Mouse (Mus musculus) lung, embryonic 14.5 days (tissue): ENCODE data around the gene Gnaq. TPM values are rescaled to one million over a fixed set of nuclear protein-coding genes. Genes with fewer than 3 reads are reported as not detected.

Experiments
- ATAC-seq: fragments of 200-750 bp; cut with Nextera tagmentation; 2 replicates; pipeline ENCODE4 v1.8.0; 2017; ENCODE audit warnings: mild to moderate bottlenecking, moderate TSS enrichment, moderate library complexity; ENCODE audit not compliant: insufficient read depth
- DNase-seq: peaks from one replicate; pipeline ENCODE4 v3.0.0-alpha.2; 2015
- H3K27ac ChIP-seq: fragments of 300-500 bp; sonication (generic); 2 replicates; pipeline ENCODE4 v1.5.1; 2014; ENCODE audit warnings: low read depth, mild to moderate bottlenecking, moderate library complexity
- H3K27me3 ChIP-seq: fragments of 300-500 bp; sonication (generic); 2 replicates; pipeline ENCODE4 v1.6.1; 2014; ENCODE audit warnings: low read length, control low read depth; ENCODE audit not compliant: insufficient read depth
- H3K36me3 ChIP-seq: fragments of 300-500 bp; sonication (generic); 2 replicates; pipeline ENCODE4 v1.6.1; 2014; ENCODE audit warnings: control low read depth; ENCODE audit not compliant: insufficient read depth
- H3K4me1 ChIP-seq: fragments of 300-500 bp; sonication (generic); 2 replicates; pipeline ENCODE4 v1.6.1; 2014; ENCODE audit warnings: antibody characterized with exemption, control low read depth; ENCODE audit not compliant: insufficient read depth
- H3K4me2 ChIP-seq: fragments of 300-500 bp; sonication (generic); 2 replicates; pipeline ENCODE4 v1.6.1; 2014; ENCODE audit warnings: mild to moderate bottlenecking
- H3K4me3 ChIP-seq: fragments of 300-500 bp; sonication (generic); 2 replicates; pipeline ENCODE4 v1.5.1; 2014; ENCODE audit warnings: low read depth, low read length
- H3K9ac ChIP-seq: fragments of 300-500 bp; sonication (generic); 2 replicates; pipeline ENCODE4 v1.6.1; 2014
- H3K9me3 ChIP-seq: fragments of 300-500 bp; sonication (generic); 2 replicates; pipeline ENCODE4 v1.6.1; 2016; ENCODE audit warnings: low read depth, low read length, control low read depth
- CTCF ChIP-seq: IDR thresholded peaks from 2 replicates; pipeline ENCODE4 v1.5.1; 2016; ENCODE audit warnings: antibody characterized with exemption, low read depth
- WGBS: fragments of 180-500 bp; shearing (Covaris S2); extraction: QIAGEN DNeasy Blood & Tissue Kit; methylation state at CpG from one replicate; pipeline ENCODE4 v1.1.7; 2014; 5-methylcytosine and 5-hydroxymethylcytosine counted together
- polyA plus RNA-seq: library from polyadenylated mRNA; unstranded; fragments of >200 nt; fragmentation: Nextera tagmentation; extraction: Ambion mirVana; gene quantifications from 2 replicates; pipeline ENCODE4 v1.2.1, GENCODE M21; 2014

Gene Gnaq
- polyA plus RNA-seq, 1 experiment from 2014 or later = 15.9 TPM

- Histone ChIP-seq H3K9ac (no peak overlapping the region), H3K36me3 (no peaks in the 10 kb centered on the region), H3K27ac (no peak overlapping the region), H3K4me2 (no peak overlapping the region), H3K27me3 (no peaks in the 10 kb centered on the region), H3K9me3 (no peaks in the 10 kb centered on the region), H3K4me1 (no peaks in the 10 kb centered on the region; the same call in 1 of the 2 replicates), H3K4me3 (no peak overlapping the region)
- TF ChIP-seq CTCF = no peak
- ATAC-seq (peak; percentile 28; the same call in 1 of the 2 replicates), DNase-seq (no peak)
- 57% methylated on average over 9 of the region's 9 CpGs for WGBS
Measured at GRCm38 (mm10) chr19:16189066-16189765, 56.6 kb downstream of the Gnaq start.

- no peak overlapping the region for H3K9ac ChIP-seq
- H3K9me3 ChIP-seq = no peaks in the 10 kb centered on the region
- ATAC-seq (no peak), DNase-seq (peak; percentile 34)
- TF ChIP-seq CTCF = peak; percentile 49
- H3K4me3 ChIP-seq = no peak overlapping the region
- H3K4me1 ChIP-seq = no peaks in the 10 kb centered on the region
- no peak overlapping the region for H3K4me2 ChIP-seq
- no peaks in the 10 kb centered on the region for H3K36me3 ChIP-seq
- no peak overlapping the region for H3K27ac ChIP-seq
- no peaks in the 10 kb centered on the region for H3K27me3 ChIP-seq
- WGBS = 79% methylated on average over 3 of the region's 3 CpGs
Measured at GRCm38 (mm10) chr19:16198162-16198561, 65.5 kb downstream of the Gnaq start.

GRCm38 (mm10) chr19:16201356-16201755 lies 68.7 kb downstream of the Gnaq start:
- no peak overlapping the region for H3K27ac ChIP-seq
- no peaks in the 10 kb centered on the region for H3K4me1 ChIP-seq
- H3K4me2 ChIP-seq = no peak overlapping the region
- H3K9me3 ChIP-seq = no peaks in the 10 kb centered on the region
- H3K36me3 ChIP-seq = no peaks in the 10 kb centered on the region
- no peaks in the 10 kb centered on the region for H3K27me3 ChIP-seq
- H3K4me3 ChIP-seq = no peak overlapping the region
- TF ChIP-seq CTCF = no peak
- ATAC-seq = no peak
- H3K9ac ChIP-seq = no peak overlapping the region
- 93% methylated on average over 2 of the region's 2 CpGs for WGBS
- no peak for DNase-seq

- Histone ChIP-seq H3K9me3 (no peaks in the 10 kb centered on the region), H3K4me3 (no peak overlapping the region), H3K9ac (no peak overlapping the region), H3K4me1 (no peaks in the 10 kb centered on the region), H3K27ac (peak overlapping the region; percentile 40), H3K4me2 (no peak overlapping the region), H3K36me3 (no peaks in the 10 kb centered on the region), H3K27me3 (no peaks in the 10 kb centered on the region)
- WGBS = 70% methylated on average over 7 of the region's 7 CpGs
- no peak for TF ChIP-seq CTCF
- DNase-seq = peak; percentile 43
- ATAC-seq = peak; percentile 69; the same call in 1 of the 2 replicates
Measured at GRCm38 (mm10) chr19:16204776-16205680, 72.4 kb downstream of the Gnaq start.

GRCm38 (mm10) chr19:16209616-16210015 lies 77.0 kb downstream of the Gnaq start:
- Histone ChIP-seq H3K27ac (no peak overlapping the region), H3K4me2 (no peak overlapping the region), H3K4me3 (no peak overlapping the region), H3K9me3 (no peaks in the 10 kb centered on the region), H3K27me3 (no peaks in the 10 kb centered on the region), H3K9ac (no peak overlapping the region), H3K36me3 (no peaks in the 10 kb centered on the region), H3K4me1 (no peaks in the 10 kb centered on the region)
- no peak for TF ChIP-seq CTCF
- ATAC-seq (no peak), DNase-seq (no peak)
- 88% methylated on average over 2 of the region's 2 CpGs for WGBS

GRCm38 (mm10) chr19:16214946-16215345 lies 82.3 kb downstream of the Gnaq start:
- 59% methylated on average over 6 of the region's 6 CpGs for WGBS
- Histone ChIP-seq H3K9ac (no peak overlapping the region), H3K4me1 (no peaks in the 10 kb centered on the region), H3K4me2 (no peak overlapping the region), H3K27ac (no peak overlapping the region), H3K36me3 (peaks cover 5% of the 10 kb centered on the region; the same call in 1 of the 2 replicates), H3K27me3 (no peaks in the 10 kb centered on the region), H3K4me3 (no peak overlapping the region), H3K9me3 (no peaks in the 10 kb centered on the region)
- DNase-seq (peak; percentile 43), ATAC-seq (no peak)
- no peak for TF ChIP-seq CTCF

- no peak for TF ChIP-seq CTCF
- H3K9me3 ChIP-seq = no peaks in the 10 kb centered on the region
- WGBS = 81% methylated on average over 2 of the region's 2 CpGs
- H3K4me2 ChIP-seq = no peak overlapping the region
- H3K36me3 ChIP-seq = peaks cover 9% of the 10 kb centered on the region; the same call in 1 of the 2 replicates
- H3K27ac ChIP-seq = no peak overlapping the region
- DNase-seq (no peak), ATAC-seq (no peak)
- H3K9ac ChIP-seq = no peak overlapping the region
- no peaks in the 10 kb centered on the region for H3K27me3 ChIP-seq
- H3K4me1 ChIP-seq = no peaks in the 10 kb centered on the region
- no peak overlapping the region for H3K4me3 ChIP-seq
Measured at GRCm38 (mm10) chr19:16215430-16216016, 82.9 kb downstream of the Gnaq start.
